Mouse (Mus musculus) C2C12 (cell line): Measurements from ENCODE around the gene Pik3r5. TPM values are rescaled to one million over a fixed set of nuclear protein-coding genes. Genes with fewer than 3 reads are reported as not detected.

ENCODE experiments used
- H3K27me3 ChIP-seq: one replicate; pipeline ENCODE4 v1.6.1; 2011; ENCODE audit not compliant: control insufficient read depth, insufficient read depth, insufficient read length
- H3K36me3 ChIP-seq: one replicate; pipeline ENCODE4 v1.6.1; 2011; ENCODE audit not compliant: control insufficient read depth, insufficient read depth
- H3K4me3 ChIP-seq: one replicate; pipeline ENCODE4 v1.5.1; 2011; ENCODE audit warnings: mild to moderate bottlenecking, control low read depth; ENCODE audit not compliant: poor library complexity, insufficient read depth, severe bottlenecking
- H3K79me2 ChIP-seq: one replicate; pipeline ENCODE4 v1.6.1; 2011; ENCODE audit not compliant: control insufficient read depth, insufficient read depth
- H3K79me3 ChIP-seq: one replicate; pipeline ENCODE4 v1.6.1; 2011; ENCODE audit warnings: low read depth, control low read depth
- H3ac ChIP-seq: one replicate; pipeline ENCODE3; 2011; ENCODE audit warnings: low read depth; ENCODE audit not compliant: control insufficient read depth, insufficient read length
- CEBPB ChIP-seq: IDR thresholded peaks from one replicate; pipeline ENCODE4 v1.6.1; 2011; ENCODE audit warnings: low read depth, mild to moderate bottlenecking, control low read depth, moderate library complexity
- CTCF ChIP-seq: IDR thresholded peaks from one replicate; pipeline ENCODE4 v1.5.1; 2011; ENCODE audit not compliant: control insufficient read depth, insufficient read depth, insufficient read length
- FOSL1 ChIP-seq: IDR thresholded peaks from one replicate; pipeline ENCODE4 v1.8.0; 2011; ENCODE audit warnings: mild to moderate bottlenecking, low read length; ENCODE audit not compliant: poor library complexity, insufficient read depth, severe bottlenecking
- MAX ChIP-seq: IDR thresholded peaks from one replicate; pipeline ENCODE4 v1.6.1; 2011; ENCODE audit warnings: mild to moderate bottlenecking, control low read depth
- MYOD1 ChIP-seq: IDR thresholded peaks from one replicate; pipeline ENCODE4 v1.6.1; 2011; ENCODE audit warnings: low read depth; ENCODE audit not compliant: control insufficient read depth, insufficient read length
- MYOG ChIP-seq: IDR thresholded peaks from one replicate; pipeline ENCODE4 v1.6.1; 2011; ENCODE audit not compliant: control insufficient read depth, insufficient read length; ENCODE audit errors: extremely low read depth
- USF1 ChIP-seq: IDR thresholded peaks from one replicate; pipeline ENCODE4 v1.6.1; 2011; ENCODE audit warnings: low read depth, mild to moderate bottlenecking, control low read depth, moderate library complexity
- polyA plus RNA-seq: library from polyadenylated mRNA; unstranded; fragments of >200 nt; fragmentation: generic; extraction: Trizol; gene quantifications from one replicate; pipeline ENCODE4 v1.2.1, GENCODE M21; 2012; ENCODE audit warnings: missing spikeins

The Pik3r5 gene
- polyA plus RNA-seq, 1 experiment: 0.89 TPM

- H3K36me3 ChIP-seq: no peaks in the 10 kb centered on the region
- H3ac ChIP-seq: no peak overlapping the region
- H3K79me2 ChIP-seq: no peaks in the 10 kb centered on the region
- H3K79me3 ChIP-seq: no peaks in the 10 kb centered on the region
- H3K27me3 ChIP-seq: no peaks in the 10 kb centered on the region
- H3K4me3 ChIP-seq: no peak overlapping the region
- TF ChIP-seq CTCF: no peak
- TF ChIP-seq FOSL1: no peak
- no peak for TF ChIP-seq CEBPB
- no peak for TF ChIP-seq MYOG
- TF ChIP-seq USF1: no peak
- no peak for TF ChIP-seq MAX
- TF ChIP-seq MYOD1: no peak
These were observed 33.2 kb downstream of the Pik3r5 start for GRCm38 (mm10) chr11:68465090-68465489.

GRCm38 (mm10) chr11:68467441-68467840 is 35.5 kb downstream of the Pik3r5 start:
- H3ac ChIP-seq: no peak overlapping the region
- H3K4me3 ChIP-seq: no peak overlapping the region
- no peaks in the 10 kb centered on the region for H3K79me3 ChIP-seq
- TF ChIP-seq USF1: no peak
- no peak for TF ChIP-seq FOSL1
- no peak for TF ChIP-seq MYOD1
- no peak for TF ChIP-seq MYOG
- no peak for TF ChIP-seq CEBPB
- TF ChIP-seq MAX: no peak
- no peaks in the 10 kb centered on the region for H3K79me2 ChIP-seq
- no peaks in the 10 kb centered on the region for H3K27me3 ChIP-seq
- H3K36me3 ChIP-seq: no peaks in the 10 kb centered on the region

GRCm38 (mm10) chr11:68467962-68468612 is 36.2 kb downstream of the Pik3r5 start:
- TF ChIP-seq CTCF (no peak), FOSL1 (peak; percentile 22), USF1 (no peak), MAX (peak; percentile 94), MYOG (no peak), CEBPB (no peak), MYOD1 (peak; percentile 60)
- H3ac ChIP-seq: no peak overlapping the region
- H3K4me3 ChIP-seq: no peak overlapping the region
- no peaks in the 10 kb centered on the region for H3K79me3 ChIP-seq
- H3K79me2 ChIP-seq: no peaks in the 10 kb centered on the region
- no peaks in the 10 kb centered on the region for H3K36me3 ChIP-seq
- H3K27me3 ChIP-seq: no peaks in the 10 kb centered on the region

GRCm38 (mm10) chr11:68468886-68469285 is 37.0 kb downstream of the Pik3r5 start:
- no peak overlapping the region for H3K4me3 ChIP-seq
- H3ac ChIP-seq: no peak overlapping the region
- H3K79me2 ChIP-seq: no peaks in the 10 kb centered on the region
- no peaks in the 10 kb centered on the region for H3K36me3 ChIP-seq
- peak; percentile 5 for TF ChIP-seq CEBPB
- peak; percentile 38 for TF ChIP-seq FOSL1
- TF ChIP-seq MYOG: no peak
- no peak for TF ChIP-seq USF1
- no peak for TF ChIP-seq CTCF
- no peak for TF ChIP-seq MYOD1
- peak; percentile 20 for TF ChIP-seq MAX
- H3K79me3 ChIP-seq: no peaks in the 10 kb centered on the region
- no peaks in the 10 kb centered on the region for H3K27me3 ChIP-seq

- Histone ChIP-seq H3K79me2 (no peaks in the 10 kb centered on the region), H3K4me3 (no peak overlapping the region), H3ac (no peak overlapping the region), H3K79me3 (no peaks in the 10 kb centered on the region), H3K36me3 (no peaks in the 10 kb centered on the region), H3K27me3 (no peaks in the 10 kb centered on the region)
- TF ChIP-seq USF1 (no peak), MAX (no peak), MYOD1 (no peak), MYOG (no peak), CTCF (no peak), CEBPB (no peak), FOSL1 (no peak)
These were observed 40.4 kb downstream of the Pik3r5 start for GRCm38 (mm10) chr11:68472162-68472849.
